Mouse (Mus musculus) myocyte (in vitro differentiated cells): Measurements from ENCODE around the gene Prph.

ENCODE experiments used
- CEBPB ChIP-seq: IDR thresholded peaks from 2 replicates; pipeline ENCODE4 v1.6.1; 2011; ENCODE audit warnings: mild to moderate bottlenecking, moderate library complexity; ENCODE audit not compliant: poor library complexity, insufficient read depth, severe bottlenecking
- E2F4 ChIP-seq: IDR thresholded peaks from one replicate; pipeline ENCODE4 v1.6.1; 2011; ENCODE audit warnings: mild to moderate bottlenecking, control low read depth, moderate library complexity; ENCODE audit not compliant: insufficient read depth
- MAX ChIP-seq: IDR thresholded peaks from one replicate; pipeline ENCODE4 v1.6.1; 2011; ENCODE audit warnings: low read depth, mild to moderate bottlenecking, control low read depth
- MYOD1 ChIP-seq, 3 experiments: IDR thresholded peaks; one replicate each; pipeline ENCODE4 v1.6.1; 2011; ENCODE audit warnings: control low read depth in 2 of 3, low read depth in 2 of 3, mild to moderate bottlenecking in 2 of 3, moderate library complexity in 1 of 3; ENCODE audit not compliant: insufficient read length in 2 of 3, control insufficient read depth in 1 of 3
- MYOG ChIP-seq, 3 experiments: IDR thresholded peaks; one replicate each; pipeline ENCODE4 v1.6.1; 2011; ENCODE audit warnings: control low read depth in 2 of 3, low read depth in 2 of 3, mild to moderate bottlenecking in 2 of 3; ENCODE audit not compliant: insufficient read length in 2 of 3, control insufficient read depth in 1 of 3, insufficient read depth in 1 of 3
- POLR2A ChIP-seq: IDR thresholded peaks from one replicate; pipeline ENCODE4 v1.6.1; 2011; ENCODE audit warnings: low read depth, mild to moderate bottlenecking, control low read depth, moderate library complexity; ENCODE audit not compliant: insufficient read length
- POLR2AphosphoS2 ChIP-seq: IDR thresholded peaks from one replicate; pipeline ENCODE4 v1.6.1; 2011; ENCODE audit warnings: low read depth, control low read depth; ENCODE audit not compliant: insufficient read length
- REST ChIP-seq: IDR thresholded peaks from one replicate; pipeline ENCODE4 v1.6.1; 2011; ENCODE audit warnings: mild to moderate bottlenecking, control low read depth, moderate library complexity; ENCODE audit not compliant: insufficient read depth, insufficient read length
- SRF ChIP-seq: IDR thresholded peaks from one replicate; pipeline ENCODE4 v1.6.1; 2011; ENCODE audit warnings: low read depth; ENCODE audit not compliant: control insufficient read depth, insufficient read length
- TCF12 ChIP-seq: IDR thresholded peaks from one replicate; pipeline ENCODE4 v1.6.1; 2011; ENCODE audit warnings: mild to moderate bottlenecking, control low read depth; ENCODE audit not compliant: poor library complexity, insufficient read depth, severe bottlenecking
- TCF3 ChIP-seq: IDR thresholded peaks from one replicate; pipeline ENCODE4 v1.6.1; 2011; ENCODE audit warnings: low read depth, control low read depth; ENCODE audit not compliant: insufficient read length
- USF1 ChIP-seq: IDR thresholded peaks from one replicate; pipeline ENCODE4 v1.6.1; 2011; ENCODE audit warnings: low read depth, mild to moderate bottlenecking, control low read depth, moderate library complexity

- TF ChIP-seq POLR2A (peak; percentile 91), TCF12 (no peak), MYOD1 (IDR thresholded peaks at IDR 0.05; ENCODE audit: control insufficient read depth in 1 of 3, insufficient read length in 2 of 3, low read depth in 2 of 3) (peak in 1 of 3 experiments; percentile 1), USF1 (no peak), E2F4 (peak; percentile 99), POLR2AphosphoS2 (peak; percentile 94), MYOG (IDR thresholded peaks at IDR 0.05; ENCODE audit: control insufficient read depth in 1 of 3, insufficient read depth in 1 of 3, insufficient read length in 2 of 3, low read depth in 2 of 3) (no peak), SRF (no peak), CEBPB (no peak), TCF3 (no peak), REST (no peak), MAX (peak; percentile 26)
Observed at GRCm38 (mm10) chr15:99074600-99075333, 19.8 kb downstream of the Prph start.
